Mouse (Mus musculus) gastrocnemius, postnatal 36 days (tissue): ENCODE data around the gene Nectin2. TPM values are rescaled to one million over a fixed set of nuclear protein-coding genes. Genes with fewer than 3 reads are reported as not detected.
"Not testable (repeated sequence)": the region's sequence is repeated elsewhere in the genome, so short reads cannot be mapped to it uniquely, and the experiment has no call there.

Source experiments
- DNase-seq, 2 experiments: peaks; one replicate each; pipeline ENCODE4 v3.0.0; 2022
- intact Hi-C: fragments of 180-260 bp; cut with DNase I; formaldehyde crosslinking; loops from one replicate; pipeline ENCODE4 v1.15.1; 2025
- long read RNA-seq, 2 experiments: library from polyadenylated mRNA; stranded (forward); transcript quantifications; one replicate each; pipeline ENCODE4 v2.0.0; 2021
- total RNA-seq, 2 experiments: library from RNA; stranded (reverse); gene quantifications; 2 replicates each; pipeline ENCODE4 v1.2.3; 2021

Nectin2 gene
- 1 to 10 TPM; 2.0 to 2.3 TPM for total RNA-seq
- long read RNA-seq, experiment 1, partial matches to known transcripts, result 0 of 2 reads
- long read RNA-seq, experiment 1, other reads (novel, unspliced or antisense), result 1 of 2 reads
- long read RNA-seq, experiment 2, partial matches to known transcripts, result 1 of 2 reads
- long read RNA-seq, experiment 2, other reads (novel, unspliced or antisense), result 0 of 2 reads

DNA sequence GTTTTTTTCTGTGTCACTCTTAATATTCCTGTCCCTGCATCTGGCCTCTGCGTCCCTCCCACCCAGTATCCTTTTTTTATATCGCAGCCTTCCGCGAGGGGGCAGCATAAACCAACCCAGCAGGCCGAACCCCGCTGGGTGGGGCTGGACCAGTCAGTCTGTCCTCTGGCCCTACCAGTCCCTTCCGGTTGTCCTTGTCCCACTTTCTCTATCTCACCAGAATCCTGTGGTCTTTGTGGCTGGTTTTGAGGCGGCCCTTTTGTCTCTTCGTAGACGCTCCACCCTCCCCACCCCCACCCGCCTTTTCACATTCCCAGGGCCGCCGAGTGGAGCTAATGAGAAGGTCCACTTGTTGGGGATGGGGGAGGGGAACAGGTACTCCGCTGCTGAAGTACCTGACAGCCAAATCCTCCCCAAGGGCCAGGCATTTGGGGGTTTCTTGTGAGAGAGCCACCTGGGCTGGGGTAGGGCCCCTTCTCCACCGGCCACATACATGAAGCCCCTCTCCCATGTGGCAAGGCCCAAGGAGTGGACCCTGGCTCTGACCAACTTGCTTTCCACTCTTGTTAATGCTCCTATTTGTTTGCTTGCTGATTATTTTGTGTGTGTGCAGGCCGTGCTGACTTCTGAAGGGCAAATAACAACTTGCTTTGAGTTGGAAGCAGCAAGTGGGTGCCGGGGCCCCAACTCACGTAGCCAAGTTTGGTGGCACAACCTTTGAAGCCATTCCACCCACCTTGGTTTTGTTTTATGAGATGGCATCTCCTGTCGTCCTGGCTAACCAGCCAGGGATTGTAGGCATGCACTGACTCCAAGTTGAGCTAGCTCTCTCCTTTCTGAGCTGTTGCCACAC, at the start of gene Nectin2:
Gene Nectin2 (minus strand): TSS at position 267 of the 853 bp plus-strand sequence.
- intact Hi-C loops, result loop anchor here (2.0 to 5.0 kb wide), 2 partner anchors 38 to 92 kb away; no protein-coding TSS in a partner anchor
- DNase-seq, result peak; percentile 83 to 89

GRCm38 (mm10) chr7:19796697-19797588, 46.7 kb upstream of the Nectin2 start, which contains the start of gene Cblc:
TSS of gene Cblc (minus strand) at chr7:19796809.
- peak; percentile 60 to 70 for DNase-seq
- intact Hi-C loops, result loop anchor here (10.0 kb wide), 1 partner anchor 122 kb away; the partner anchor contains the start of gene Apoc2

- DNase-seq, result no peak
- intact Hi-C loops, result loop anchor here (10.0 kb wide), 1 partner anchor 121 kb away; the partner anchor contains the start of gene Apoc2
Measured at GRCm38 (mm10) chr7:19796254-19796653, 46.0 kb upstream of the Nectin2 start.

- intact Hi-C loops, result loop anchor here (10.0 kb wide), 1 partner anchor 120 kb away; the partner anchor contains the start of gene Apoc2
- DNase-seq, result no peak
Measured at GRCm38 (mm10) chr7:19795236-19795635, 45.0 kb upstream of the Nectin2 start.

- no peak for DNase-seq
- intact Hi-C loops, result loop anchor here (10.0 kb wide), 1 partner anchor 118 kb away; the partner anchor contains the start of gene Apoc2
Measured at GRCm38 (mm10) chr7:19792701-19793630, 42.7 kb upstream of the Nectin2 start.

DNA sequence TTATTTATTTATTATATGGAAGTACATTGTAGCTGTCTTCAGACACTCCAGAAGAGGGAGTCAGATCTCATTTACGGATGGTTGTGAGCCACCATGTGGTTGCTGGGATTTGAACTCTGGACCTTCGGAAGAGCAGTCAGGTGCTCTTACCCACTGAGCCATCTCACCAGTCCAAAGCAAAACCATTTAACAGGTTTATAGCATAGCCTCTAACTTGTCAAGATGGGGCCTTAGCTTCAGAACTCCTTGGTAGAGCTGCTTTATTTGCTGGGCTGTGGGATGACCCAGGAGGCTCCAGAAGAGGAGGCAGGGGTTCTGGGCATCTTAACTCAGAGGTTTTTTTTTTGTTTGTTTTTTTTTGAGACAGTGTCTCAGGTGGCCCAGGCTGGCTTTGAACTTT, 41.2 kb upstream of the Nectin2 start:
- intact Hi-C loops, result loop anchor here (10.0 kb wide), 1 partner anchor 117 kb away; the partner anchor contains the start of gene Apoc2

DNA sequence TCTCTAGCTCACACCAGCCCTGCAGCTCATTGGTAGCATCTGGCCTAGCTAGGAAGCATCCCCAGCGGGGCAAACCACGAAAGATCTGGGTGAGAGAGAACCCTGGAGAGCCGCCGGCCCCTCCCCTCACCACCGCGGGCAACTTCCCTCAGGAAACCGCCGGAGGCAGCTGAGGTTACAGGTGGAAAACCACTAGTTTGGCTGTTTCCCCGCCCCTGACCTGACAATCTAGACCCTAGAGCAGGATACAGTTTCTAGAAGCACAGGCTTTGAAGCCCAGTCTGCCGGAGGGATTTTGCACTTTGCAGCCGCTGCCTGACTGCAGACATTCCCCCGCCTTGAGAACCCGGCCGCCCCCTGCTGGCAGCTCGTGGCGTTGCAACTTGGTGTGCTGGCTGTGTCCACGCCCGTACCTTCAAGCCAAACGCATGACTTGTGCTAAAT, 39.6 kb upstream of the Nectin2 start:
- intact Hi-C loops, result loop anchor here (1.0 to 10.0 kb wide), 3 partner anchors 36 to 115 kb away; partner anchors contain the start of genes Apoc2 and Nectin2

More for the DNA sequence above, 41.2 kb upstream of the Nectin2 start:
- not testable (repeated sequence) for DNase-seq

DNA sequence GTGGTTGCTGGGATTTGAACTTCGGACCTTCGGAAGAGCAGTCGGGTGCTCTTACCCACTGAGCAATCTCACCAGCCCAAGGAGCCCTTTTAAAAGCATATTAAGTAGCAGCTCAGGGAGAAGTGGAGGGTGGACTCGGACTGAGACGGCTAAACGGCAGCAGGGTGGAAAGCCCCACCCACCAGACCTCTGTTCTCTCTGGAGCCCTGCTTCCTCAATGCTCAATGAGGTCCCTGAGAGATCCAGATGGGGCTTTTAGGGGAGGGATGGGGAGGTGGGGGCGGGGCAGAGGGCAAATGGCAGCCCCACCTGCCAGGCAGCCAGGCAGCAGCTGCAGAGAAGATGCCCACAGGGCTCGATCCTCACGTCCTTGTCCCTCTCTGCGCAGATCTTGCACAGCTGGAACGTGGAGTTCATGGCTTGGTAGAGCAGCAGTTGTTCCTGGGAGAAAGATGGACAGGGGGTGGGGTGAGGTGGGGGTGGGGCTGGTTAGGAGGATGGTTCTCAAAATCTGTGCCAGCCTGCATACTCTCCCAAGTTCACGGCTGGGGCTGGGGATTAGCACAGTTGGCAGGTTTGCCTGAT, 35.7 kb upstream of the Nectin2 start:
- intact Hi-C loops, result no loop called here
- DNase-seq, result no peak

More for the DNA sequence above, 39.6 kb upstream of the Nectin2 start:
- DNase-seq, result peak; percentile 89

DNA sequence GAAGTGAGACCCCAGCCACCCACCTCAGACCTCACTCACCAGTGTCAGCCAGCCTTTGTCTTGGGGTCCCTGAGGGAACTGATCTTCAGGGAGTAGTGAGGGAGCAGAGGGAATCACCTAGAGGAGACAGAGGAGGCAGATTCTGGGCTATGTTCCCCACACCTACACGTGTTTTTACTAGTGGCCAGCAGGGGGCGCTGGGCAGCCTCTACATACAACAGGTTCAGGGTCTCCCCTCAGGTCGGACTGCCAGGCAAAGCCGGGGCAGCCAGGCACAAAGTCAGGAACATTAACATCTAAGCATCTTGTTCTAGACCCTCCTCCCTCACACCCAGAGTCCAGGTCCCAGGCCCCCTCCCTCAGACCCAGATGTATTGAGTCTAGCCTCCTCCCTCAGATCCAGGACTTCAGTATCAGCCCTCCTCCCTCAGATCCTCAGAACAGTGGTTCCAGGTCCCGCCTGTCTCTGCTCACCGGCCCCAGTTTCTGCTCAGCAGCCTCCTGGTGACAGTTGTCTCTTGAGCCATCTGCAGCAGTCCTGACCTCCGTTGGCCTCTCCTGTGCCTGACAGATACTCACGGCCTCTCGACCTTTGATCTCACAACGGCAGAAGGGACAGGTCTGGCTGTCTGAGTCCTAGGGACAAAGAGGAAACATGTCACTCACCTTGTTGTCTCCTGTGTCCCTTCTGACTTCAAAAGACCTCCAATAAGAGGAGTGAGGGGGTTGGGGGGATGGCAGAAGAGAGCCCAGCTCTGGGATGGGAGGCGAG, 34.7 kb upstream of the Nectin2 start:
- intact Hi-C loops, result no loop called here

GRCm38 (mm10) chr7:19783630-19784029, 33.3 kb upstream of the Nectin2 start:
- intact Hi-C loops, result no loop called here

More for the DNA sequence above, 34.7 kb upstream of the Nectin2 start:
- DNase-seq, result no peak

DNA sequence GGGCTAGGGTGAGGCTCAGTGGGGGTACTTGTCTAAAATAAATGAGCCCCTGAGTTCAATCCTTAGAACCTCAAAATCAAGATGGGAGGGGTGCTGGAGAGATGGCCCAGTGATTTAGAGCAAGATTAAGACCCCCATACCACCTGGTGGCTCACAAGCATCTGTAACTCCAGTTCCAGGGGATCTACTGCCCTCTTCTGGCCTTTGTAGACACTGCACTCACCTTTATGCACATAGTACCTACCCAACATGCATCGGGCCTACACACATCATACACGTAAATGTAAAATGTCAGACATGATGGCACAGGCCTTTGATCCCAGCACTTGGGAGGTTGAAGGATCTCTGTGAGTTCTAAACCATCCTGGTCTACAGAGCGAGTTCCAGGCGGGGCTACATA, 32.4 kb upstream of the Nectin2 start:
- no peak for DNase-seq
- intact Hi-C loops, result no loop called here

More at GRCm38 (mm10) chr7:19783630-19784029, 33.3 kb upstream of the Nectin2 start:
- DNase-seq, result peak; percentile 55 to 73

GRCm38 (mm10) chr7:19781741-19782140, 31.5 kb upstream of the Nectin2 start:
- intact Hi-C loops, result no loop called here
- no peak for DNase-seq

- no peak for DNase-seq
- intact Hi-C loops, result no loop called here
Measured at GRCm38 (mm10) chr7:19779903-19780302, 29.6 kb upstream of the Nectin2 start.

- intact Hi-C loops, result no loop called here
Measured at GRCm38 (mm10) chr7:19778645-19779044, 28.4 kb upstream of the Nectin2 start.

DNA sequence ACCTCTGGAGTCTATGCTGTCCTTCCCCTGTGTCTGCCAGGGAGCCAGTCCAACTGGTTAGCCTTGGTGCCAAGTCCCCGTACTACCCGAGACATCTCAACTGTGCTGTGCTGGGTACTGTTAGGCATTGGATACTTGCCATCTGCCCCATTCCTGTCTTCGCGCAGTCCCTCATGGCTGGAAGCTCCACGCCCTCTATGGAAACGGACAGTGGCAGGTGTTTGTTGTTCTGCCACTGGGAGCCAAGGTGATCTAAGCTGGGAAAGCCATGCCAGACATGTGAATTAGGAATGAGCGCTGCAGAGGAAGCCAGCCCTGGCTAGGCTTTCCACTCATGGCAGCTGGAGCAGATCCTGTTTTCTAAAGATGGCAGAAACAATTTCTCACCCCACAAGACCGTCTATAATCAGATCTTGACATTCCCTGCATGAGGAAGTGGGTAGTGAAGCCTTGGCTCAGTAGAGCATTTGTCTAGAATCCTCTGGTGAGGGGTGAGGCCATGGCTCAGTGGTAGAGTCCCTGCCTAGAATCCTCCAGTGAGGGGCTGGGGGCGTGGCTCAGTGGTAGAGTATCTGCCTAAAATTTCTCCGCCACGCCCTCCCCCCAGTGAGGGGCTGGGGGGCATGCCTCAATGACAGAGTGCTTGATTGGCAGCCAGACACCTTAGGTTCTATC, 26.9 kb upstream of the Nectin2 start:
- peak; percentile 51 to 66 for DNase-seq
- intact Hi-C loops, result no loop called here

More at GRCm38 (mm10) chr7:19778645-19779044, 28.4 kb upstream of the Nectin2 start:
- no peak for DNase-seq

DNA sequence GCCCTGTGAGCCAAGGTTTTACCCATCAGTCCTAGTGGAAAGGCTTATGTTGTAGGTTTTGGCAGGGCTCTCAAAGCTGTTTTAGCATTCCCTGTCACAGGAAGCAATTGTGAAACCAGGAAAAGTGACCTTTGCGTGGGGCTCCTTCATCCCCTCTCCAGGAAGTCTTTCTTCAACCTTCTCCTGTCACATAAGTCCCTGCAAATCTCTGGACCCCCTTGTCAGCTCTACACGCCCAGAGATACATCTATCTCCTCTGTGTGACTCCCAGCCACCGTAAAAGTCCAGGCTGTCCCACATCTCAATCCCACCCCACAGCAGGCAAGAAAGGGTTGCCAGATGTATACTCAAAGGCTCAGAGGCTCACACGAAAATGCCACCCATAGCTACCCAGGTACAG, 21.4 kb upstream of the Nectin2 start:
- no peak for DNase-seq
- intact Hi-C loops, result no loop called here

DNA sequence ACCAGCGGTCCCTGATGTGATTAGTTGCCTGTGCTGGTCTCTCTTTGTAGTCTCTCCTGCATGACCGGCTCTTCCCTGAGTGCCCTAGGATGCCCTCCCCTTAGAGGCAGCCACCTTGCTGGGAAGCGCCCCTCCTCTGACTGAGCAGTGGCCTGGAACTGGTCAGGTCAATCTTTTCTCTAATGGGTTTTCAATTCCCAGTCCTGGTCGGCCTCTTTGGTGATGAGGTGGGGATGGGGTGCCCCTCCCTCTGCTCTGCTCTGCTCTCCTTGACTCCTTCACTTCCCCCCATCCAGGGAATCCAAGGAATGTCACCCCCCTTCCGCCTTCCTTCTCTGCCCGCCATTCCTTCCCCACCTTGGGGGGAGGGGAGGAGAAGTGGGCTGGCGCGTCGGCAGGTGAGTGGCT, 20.7 kb upstream of the Nectin2 start, which contains the start of gene Bcam:
Gene Bcam (minus strand): TSS at position 33 of the 408 bp plus-strand sequence.
- intact Hi-C loops, result no loop called here
- DNase-seq, result no peak
